Mouse (Mus musculus): Measurements from ENCODE around the gene Hmgb1.

- TF ChIP-seq CTCF (conservative IDR thresholded peaks at IDR 0.05; ENCODE audit: low read length) = no peak
- no peak for TF ChIP-seq NANOG (IDR thresholded peaks at IDR 0.05; ENCODE audit: borderline replicate concordance, low read length)
- no peak for TF ChIP-seq POU5F1 (IDR thresholded peaks at IDR 0.05; ENCODE audit: borderline replicate concordance, low read length)
These were observed 131.6 kb downstream of the Hmgb1 start for GRCm38 (mm10) chr5:149052421-149053338.
